ENCODE assay signal across 35 mouse cellular contexts in genomic region chr14:63002588-63002987, GRCm38 (mm10). TPM values are rescaled to one million over a fixed set of nuclear protein-coding genes. Genes with fewer than 3 reads are reported as not detected.
DNase-seq lines count a peak whose midpoint lies in the region; ATAC-seq lines count a peak whose summit lies in the region.
"Had no signal": no experiment of that assay in that cellular context is flagged by ENCODE, and none has a peak within 500 bp of the region (broad histone marks: within the 10 kb centered on the region; RNA-seq: fewer than 3 reads in every experiment).

No protein-coding gene starts in this region.

- H3K9ac ChIP-seq in heart, embryonic 14.5 days (ENCODE audit: low read length) = no peak overlapping the region
- H3K9ac ChIP-seq: forebrain, postnatal 0 days; hindbrain, embryonic 14.5 days; limb, embryonic 13.5 days; liver, embryonic 12.5 days; neural tube, embryonic 13.5 days had no signal

- no peaks in the 10 kb centered on the region for H3K27me3 ChIP-seq in heart, embryonic 14.5 days (ENCODE audit: control insufficient read depth, insufficient read depth, low read length)
- H3K27me3 ChIP-seq: limb, embryonic 13.5 days; liver, embryonic 12.5 days; neural tube, embryonic 13.5 days had no signal

- no peaks in the 10 kb centered on the region for H3K36me3 ChIP-seq in heart, embryonic 14.5 days (ENCODE audit: control insufficient read depth, insufficient read depth, low read length)
- H3K36me3 ChIP-seq: limb, embryonic 13.5 days; liver, embryonic 12.5 days; neural tube, embryonic 13.5 days had no signal

- peak overlapping the region in 1 of 2 experiments; percentile 77; a peak in 2 of 4 replicates for H3K27ac ChIP-seq in heart, embryonic 14.5 days (replicated peaks in 1 of 2; ENCODE audit: control insufficient read depth in 1 of 2, insufficient read depth in 1 of 2, low read depth in 2 of 2, low read length in 2 of 2)
- H3K27ac ChIP-seq: hindbrain, embryonic 14.5 days; limb, embryonic 13.5 days; liver, embryonic 12.5 days; neural tube, embryonic 13.5 days had no signal

- peak; percentile 75; the same call in 1 of the 2 replicates for ATAC-seq in heart, embryonic 14.5 days (ENCODE audit: insufficient number of reproducible peaks, insufficient read depth, low FRiP score, low read depth)
- ATAC-seq: forebrain, postnatal 0 days; liver, embryonic 12.5 days; midbrain, embryonic 16.5 days had no signal

- H3K4me3 ChIP-seq in heart, embryonic 14.5 days (ENCODE audit: control insufficient read depth in 1 of 2, insufficient read depth in 1 of 2, low read depth in 1 of 2, low read length in 2 of 2) = no peak overlapping the region
- H3K4me3 ChIP-seq: limb, embryonic 13.5 days; liver, embryonic 12.5 days; myocyte; neural tube, embryonic 13.5 days had no signal

- H3K4me1 ChIP-seq in heart, embryonic 14.5 days (ENCODE audit: control insufficient read depth in 2 of 2, insufficient read depth in 2 of 2, low read length in 2 of 2) = peaks cover 2 to 9% of the 10 kb centered on the region in 2 experiments; a peak in 3 of 4 replicates
- H3K4me1 ChIP-seq: limb, embryonic 13.5 days; liver, embryonic 12.5 days; neural tube, embryonic 13.5 days had no signal

- intact Hi-C loops in heart, postnatal 25 days (cut with DNase I) = no loop called here

- peak; percentile 43 to 74 for DNase-seq in adrenal gland, adult (ENCODE audit: inconsistent age in 2 of 2, low spot score in 1 of 2)
- DNase-seq in adrenal gland, postnatal 25 days = no peak
- DNase-seq in heart, postnatal 25 days (ENCODE audit: low spot score) = no peak
- peak; percentile 2 for DNase-seq in kidney, adult 9 months
- DNase-seq in kidney, postnatal 4 days = no peak
- peak; percentile 42 for DNase-seq in adrenal gland, postnatal 10 days
- DNase-seq in B cell, adult 2 months = no peak
- DNase-seq: cerebellum, adult 11-12 months; cerebellum, postnatal 10 days; forebrain, postnatal 0 days; gastrocnemius, postnatal 25 days; kidney, adult 8-10 months; layer of hippocampus, adult 9-11 months; lung, adult 18-20 months; lung, postnatal 4 days; retina, postnatal 1 day; right cerebral cortex, postnatal 25 days; spleen, adult 18-20 months had no signal

- no peak overlapping the region for H3K4me2 ChIP-seq in heart, embryonic 14.5 days (ENCODE audit: low read length)
- H3K4me2 ChIP-seq: hindbrain, embryonic 14.5 days; limb, embryonic 13.5 days; liver, embryonic 12.5 days; neural tube, embryonic 13.5 days had no signal

- 31% methylated on average over 2 of the region's 2 CpGs for WGBS in heart, embryonic 14.5 days

- no peaks in the 10 kb centered on the region for H3K9me3 ChIP-seq in heart, embryonic 14.5 days (ENCODE audit: control insufficient read depth, low read length)
- H3K9me3 ChIP-seq: limb, embryonic 13.5 days; liver, embryonic 12.5 days; neural tube, embryonic 13.5 days had no signal

RNA-seq across cellular contexts. Expression of gene Defb47, which starts 4.7 kb away (rescaled TPM):
- total RNA-seq in adrenal gland, postnatal 25 days (2021) = not detected in 2 replicates
- not detected in 2 replicates for polyA plus RNA-seq in heart, embryonic 14.5 days (2014; fragmentation: Nextera tagmentation; extraction: Ambion mirVana)
- total RNA-seq in heart, postnatal 25 days (2021) = not detected
- not detected for total RNA-seq in adrenal gland, postnatal 10 days (2021)
- total RNA-seq: forebrain, postnatal 0 days; gastrocnemius, postnatal 25 days; heart, postnatal 14 days; left cerebral cortex, adult 18-20 months; left cerebral cortex, postnatal 25 days; megakaryocyte-erythroid progenitor cell, adult 5-6 weeks had no signal
- polyA plus RNA-seq: cortical plate, adult 2 months; embryonic facial prominence, embryonic 11.5 days; forebrain, embryonic 11.5 days; forebrain, postnatal 0 days; hindbrain, embryonic 14.5 days; intestine, embryonic 14.5 days; large intestine, adult 2 months; limb, embryonic 13.5 days; liver, embryonic 12.5 days; midbrain, embryonic 16.5 days; neural tube, embryonic 13.5 days; thymus, postnatal 0 days had no signal

RNA-seq across cellular contexts. Expression of gene Defb43, which starts 9.0 kb away (rescaled TPM):
- not detected in 2 replicates for total RNA-seq in adrenal gland, postnatal 25 days (2021)
- not detected in 2 replicates for polyA plus RNA-seq in heart, embryonic 14.5 days (2014; fragmentation: Nextera tagmentation; extraction: Ambion mirVana)
- not detected for total RNA-seq in heart, postnatal 25 days (2021)
- total RNA-seq in adrenal gland, postnatal 10 days (2021) = not detected
- total RNA-seq: forebrain, postnatal 0 days; gastrocnemius, postnatal 25 days; heart, postnatal 14 days; left cerebral cortex, adult 18-20 months; left cerebral cortex, postnatal 25 days; megakaryocyte-erythroid progenitor cell, adult 5-6 weeks had no signal
- polyA plus RNA-seq: cortical plate, adult 2 months; embryonic facial prominence, embryonic 11.5 days; forebrain, embryonic 11.5 days; forebrain, postnatal 0 days; hindbrain, embryonic 14.5 days; intestine, embryonic 14.5 days; large intestine, adult 2 months; limb, embryonic 13.5 days; liver, embryonic 12.5 days; midbrain, embryonic 16.5 days; myocyte; neural tube, embryonic 13.5 days; thymus, postnatal 0 days had no signal

RNA-seq across cellular contexts. Expression of gene Defb48, which starts 18.3 kb away (rescaled TPM):
- total RNA-seq in adrenal gland, postnatal 25 days (2021) = not detected in 2 replicates
- polyA plus RNA-seq in heart, embryonic 14.5 days (2014; fragmentation: Nextera tagmentation; extraction: Ambion mirVana) = not detected in 2 replicates
- not detected for total RNA-seq in heart, postnatal 25 days (2021)
- total RNA-seq in adrenal gland, postnatal 10 days (2021) = not detected
- total RNA-seq: forebrain, postnatal 0 days; gastrocnemius, postnatal 25 days; heart, postnatal 14 days; left cerebral cortex, adult 18-20 months; left cerebral cortex, postnatal 25 days; megakaryocyte-erythroid progenitor cell, adult 5-6 weeks had no signal
- polyA plus RNA-seq: cortical plate, adult 2 months; embryonic facial prominence, embryonic 11.5 days; forebrain, embryonic 11.5 days; forebrain, postnatal 0 days; hindbrain, embryonic 14.5 days; intestine, embryonic 14.5 days; large intestine, adult 2 months; limb, embryonic 13.5 days; liver, embryonic 12.5 days; midbrain, embryonic 16.5 days; neural tube, embryonic 13.5 days; thymus, postnatal 0 days had no signal

RNA-seq across cellular contexts. Expression of gene Defb42, which starts 44.2 kb away (rescaled TPM):
- 0.61 TPM in 1 of 2 replicates, not detected in the other for total RNA-seq in adrenal gland, postnatal 25 days (2021)
- 2.2 and 2.6 TPM in 2 replicates for polyA plus RNA-seq in heart, embryonic 14.5 days (2014; fragmentation: Nextera tagmentation; extraction: Ambion mirVana)
- total RNA-seq in heart, postnatal 25 days (2021) = under 1 TPM in 1 of 2 experiments, not detected in 1; 0.70 TPM
- 1 to 10 TPM; 1.9 to 3.9 TPM for total RNA-seq in adrenal gland, postnatal 10 days (2021)
- total RNA-seq: gastrocnemius, postnatal 25 days; left cerebral cortex, adult 18-20 months; left cerebral cortex, postnatal 25 days had no signal
- polyA plus RNA-seq: embryonic facial prominence, embryonic 11.5 days; forebrain, embryonic 11.5 days; hindbrain, embryonic 14.5 days; large intestine, adult 2 months; limb, embryonic 13.5 days; midbrain, embryonic 16.5 days; neural tube, embryonic 13.5 days had no signal

RNA-seq across cellular contexts. Expression of gene Defb30, which starts 47.2 kb away (rescaled TPM):
- not detected in 2 replicates for total RNA-seq in adrenal gland, postnatal 25 days (2021)
- not detected in 2 replicates for polyA plus RNA-seq in heart, embryonic 14.5 days (2014; fragmentation: Nextera tagmentation; extraction: Ambion mirVana)
- total RNA-seq in heart, postnatal 25 days (2021) = not detected
- total RNA-seq in adrenal gland, postnatal 10 days (2021) = not detected
- total RNA-seq: forebrain, postnatal 0 days; gastrocnemius, postnatal 25 days; heart, postnatal 14 days; left cerebral cortex, adult 18-20 months; left cerebral cortex, postnatal 25 days; megakaryocyte-erythroid progenitor cell, adult 5-6 weeks had no signal
- polyA plus RNA-seq: embryonic facial prominence, embryonic 11.5 days; forebrain, embryonic 11.5 days; forebrain, postnatal 0 days; hindbrain, embryonic 14.5 days; intestine, embryonic 14.5 days; large intestine, adult 2 months; limb, embryonic 13.5 days; liver, embryonic 12.5 days; midbrain, embryonic 16.5 days; myocyte; neural tube, embryonic 13.5 days; thymus, postnatal 0 days had no signal

Comparison
In these comparisons a context has a peak if more than half of its experiments do, and no peak if none do; other contexts are left out.
1. DNase-seq: peak in adrenal gland, adult (2 of 2), kidney, adult 9 months (single experiment) and adrenal gland, postnatal 10 days (single experiment); none in adrenal gland, postnatal 25 days (single experiment), heart, postnatal 25 days (single experiment), kidney, postnatal 4 days (0 of 2) and B cell, adult 2 months (0 of 2).